Mouse (Mus musculus): ENCODE data around the gene Dstyk.

- TF ChIP-seq EP300 (optimal IDR thresholded peaks at IDR 0.05) (no peak), CTCF (IDR thresholded peaks at IDR 0.05; ENCODE audit: low read depth) (no peak)
These were observed 51.6 kb downstream of the Dstyk start for GRCm38 (mm10) chr1:132468926-132469325.

All from stomach, postnatal 0 days (tissue).